Mouse (Mus musculus): Measurements from ENCODE around the gene Sec14l3.
"Not testable (repeated sequence)": the region's sequence is repeated elsewhere in the genome, so short reads cannot be mapped to it uniquely, and the experiment has no call there.

Sec14l3 gene

GRCm38 (mm10) chr11:4064627-4065122 is at the start of gene Sec14l3:
Sec14l3 (plus strand) TSS chr11:4064841.
- in situ Hi-C loops (cut with MboI, MseI), result no loop called here

- in situ Hi-C loops (cut with MboI, MseI), result not testable (repeated sequence)
Observed at GRCm38 (mm10) chr11:4015796-4016195, 48.8 kb upstream of the Sec14l3 start.

GRCm38 (mm10) chr11:4022111-4022510 is 42.5 kb upstream of the Sec14l3 start:
- in situ Hi-C loops (cut with MboI, MseI), result not testable (repeated sequence)

GRCm38 (mm10) chr11:4023321-4023720 is 41.3 kb upstream of the Sec14l3 start:
- in situ Hi-C loops (cut with MboI, MseI), result no loop called here

GRCm38 (mm10) chr11:4027066-4027465 is 37.6 kb upstream of the Sec14l3 start:
- in situ Hi-C loops (cut with MboI, MseI), result no loop called here

- in situ Hi-C loops (cut with MboI, MseI), result no loop called here
Observed at GRCm38 (mm10) chr11:4027561-4028334, 36.9 kb upstream of the Sec14l3 start.

- in situ Hi-C loops (cut with MboI, MseI), result no loop called here
Observed at GRCm38 (mm10) chr11:4029343-4029742, 35.3 kb upstream of the Sec14l3 start.

- in situ Hi-C loops (cut with MboI, MseI), result no loop called here
Observed at GRCm38 (mm10) chr11:4031126-4031941, 33.3 kb upstream of the Sec14l3 start, which contains the start of gene Sec14l4. Sec14l4 (plus strand) TSS chr11:4031462.

- in situ Hi-C loops (cut with MboI, MseI), result no loop called here
Observed at GRCm38 (mm10) chr11:4031961-4032360, 32.7 kb upstream of the Sec14l3 start.

GRCm38 (mm10) chr11:4033471-4033870 is 31.2 kb upstream of the Sec14l3 start:
- in situ Hi-C loops (cut with MboI, MseI), result no loop called here

- in situ Hi-C loops (cut with MboI, MseI), result no loop called here
Observed at GRCm38 (mm10) chr11:4034169-4034568, 30.5 kb upstream of the Sec14l3 start.

GRCm38 (mm10) chr11:4035116-4035892 is 29.3 kb upstream of the Sec14l3 start:
- in situ Hi-C loops (cut with MboI, MseI), result no loop called here

- in situ Hi-C loops (cut with MboI, MseI), result no loop called here
Observed at GRCm38 (mm10) chr11:4035916-4036315, 28.7 kb upstream of the Sec14l3 start.

- in situ Hi-C loops (cut with MboI, MseI), result no loop called here
Observed at GRCm38 (mm10) chr11:4036365-4037084, 28.1 kb upstream of the Sec14l3 start.

GRCm38 (mm10) chr11:4039951-4040350 is 24.7 kb upstream of the Sec14l3 start:
- in situ Hi-C loops (cut with MboI, MseI), result loop anchor here (5.0 kb wide), 1 partner anchor 42 kb away; no protein-coding TSS in a partner anchor

- in situ Hi-C loops (cut with MboI, MseI), result loop anchor here (5.0 kb wide), 1 partner anchor 41 kb away; no protein-coding TSS in a partner anchor
Observed at GRCm38 (mm10) chr11:4041123-4041625, 23.5 kb upstream of the Sec14l3 start.

- in situ Hi-C loops (cut with MboI, MseI), result loop anchor here (5.0 kb wide), 1 partner anchor 39 kb away; no protein-coding TSS in a partner anchor
Observed at GRCm38 (mm10) chr11:4043081-4043480, 21.6 kb upstream of the Sec14l3 start.

GRCm38 (mm10) chr11:4046526-4046925 is 18.1 kb upstream of the Sec14l3 start:
- in situ Hi-C loops (cut with MboI, MseI), result no loop called here

GRCm38 (mm10) chr11:4047766-4048165 is 16.9 kb upstream of the Sec14l3 start:
- in situ Hi-C loops (cut with MboI, MseI), result no loop called here

- in situ Hi-C loops (cut with MboI, MseI), result no loop called here
Observed at GRCm38 (mm10) chr11:4048438-4048837, 16.2 kb upstream of the Sec14l3 start.

- in situ Hi-C loops (cut with MboI, MseI), result no loop called here
Observed at GRCm38 (mm10) chr11:4053586-4053985, 11.1 kb upstream of the Sec14l3 start.
